Mouse (Mus musculus) lung, postnatal 0 days (tissue): Measurements from ENCODE around the gene Pum1.

Source experiments
- CTCF ChIP-seq: IDR thresholded peaks from 2 replicates; pipeline ENCODE4 v1.5.1; 2016; ENCODE audit warnings: antibody characterized with exemption, mild to moderate bottlenecking
- EP300 ChIP-seq: IDR thresholded peaks from 2 replicates; pipeline ENCODE4 v1.6.1; 2016; ENCODE audit warnings: antibody characterized with exemption, mild to moderate bottlenecking, control low read depth

DNA sequence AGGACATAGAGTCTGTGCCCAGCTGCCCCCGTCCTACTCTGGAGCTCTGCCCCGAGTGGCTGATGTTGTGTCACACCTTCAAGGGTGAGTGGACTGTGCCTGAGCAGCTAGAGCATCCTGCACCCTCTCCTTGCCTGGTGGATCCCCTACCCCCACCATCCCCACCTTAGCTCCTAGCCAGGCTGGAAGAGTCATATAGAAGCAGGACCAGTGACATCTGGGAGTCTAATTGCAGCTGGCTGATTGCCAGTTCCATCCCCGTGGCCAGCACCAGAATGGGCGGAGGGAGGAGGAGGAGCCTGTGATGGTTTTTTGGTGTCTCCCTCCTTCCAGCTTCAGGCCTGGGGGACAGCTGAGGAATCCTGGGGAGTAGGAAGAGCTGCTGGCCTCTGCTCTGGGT lies 136.0 kb downstream of the Pum1 start:
- TF ChIP-seq CTCF (no peak), EP300 (no peak)
